Mouse (Mus musculus) lung, embryonic 16.5 days (tissue): ENCODE results near the gene Hoxd11. TPM values are rescaled to one million over a fixed set of nuclear protein-coding genes. Genes with fewer than 3 reads are reported as not detected.

Experiments
- ATAC-seq: fragments of 200-750 bp; cut with Nextera tagmentation; 2 replicates; pipeline ENCODE4 v1.8.0; 2017; ENCODE audit warnings: low read depth, mild to moderate bottlenecking, moderate library complexity
- H3K27ac ChIP-seq: fragments of 300-500 bp; sonication (generic); 2 replicates; pipeline ENCODE4 v1.5.1; 2014; ENCODE audit warnings: mild to moderate bottlenecking, control low read depth, low read length
- H3K27me3 ChIP-seq: fragments of 300-500 bp; sonication (generic); 2 replicates; pipeline ENCODE4 v1.6.1; 2014; ENCODE audit warnings: low read depth, low read length, mixed read lengths; ENCODE audit not compliant: control insufficient read depth, insufficient read depth
- H3K36me3 ChIP-seq: fragments of 300-500 bp; sonication (generic); 2 replicates; pipeline ENCODE4 v1.6.1; 2014; ENCODE audit warnings: low read length; ENCODE audit not compliant: control insufficient read depth, insufficient read depth
- H3K4me1 ChIP-seq: fragments of 300-500 bp; sonication (generic); replicated peaks from 2 replicates; pipeline ENCODE4 v1.6.1; 2014; ENCODE audit warnings: low read length, mixed read lengths; ENCODE audit not compliant: control insufficient read depth, insufficient read depth
- H3K4me2 ChIP-seq: fragments of 300-500 bp; sonication (generic); 2 replicates; pipeline ENCODE4 v1.6.1; 2014; ENCODE audit warnings: low read depth, low read length, control low read depth
- H3K4me3 ChIP-seq: fragments of 300-500 bp; sonication (generic); 2 replicates; pipeline ENCODE4 v1.5.1; 2014; ENCODE audit warnings: mild to moderate bottlenecking, low read length, control low read depth
- H3K9ac ChIP-seq: fragments of 300-500 bp; sonication (generic); 2 replicates; pipeline ENCODE4 v1.6.1; 2014; ENCODE audit warnings: low read length, control low read depth
- H3K9me3 ChIP-seq: fragments of 300-500 bp; sonication (generic); 2 replicates; pipeline ENCODE4 v1.6.1; 2016; ENCODE audit warnings: low read length; ENCODE audit not compliant: control insufficient read depth
- WGBS: fragments of 180-500 bp; shearing (Covaris S2); extraction: QIAGEN DNeasy Blood & Tissue Kit; methylation state at CpG from one replicate; pipeline ENCODE4 v1.1.7; 2014; 5-methylcytosine and 5-hydroxymethylcytosine counted together
- polyA plus RNA-seq: library from polyadenylated mRNA; unstranded; fragments of >200 nt; fragmentation: Nextera tagmentation; extraction: Ambion mirVana; gene quantifications from 2 replicates; pipeline ENCODE4 v1.2.1, GENCODE M21; 2015

Hoxd11 gene
- not detected in 2 replicates for polyA plus RNA-seq

DNA sequence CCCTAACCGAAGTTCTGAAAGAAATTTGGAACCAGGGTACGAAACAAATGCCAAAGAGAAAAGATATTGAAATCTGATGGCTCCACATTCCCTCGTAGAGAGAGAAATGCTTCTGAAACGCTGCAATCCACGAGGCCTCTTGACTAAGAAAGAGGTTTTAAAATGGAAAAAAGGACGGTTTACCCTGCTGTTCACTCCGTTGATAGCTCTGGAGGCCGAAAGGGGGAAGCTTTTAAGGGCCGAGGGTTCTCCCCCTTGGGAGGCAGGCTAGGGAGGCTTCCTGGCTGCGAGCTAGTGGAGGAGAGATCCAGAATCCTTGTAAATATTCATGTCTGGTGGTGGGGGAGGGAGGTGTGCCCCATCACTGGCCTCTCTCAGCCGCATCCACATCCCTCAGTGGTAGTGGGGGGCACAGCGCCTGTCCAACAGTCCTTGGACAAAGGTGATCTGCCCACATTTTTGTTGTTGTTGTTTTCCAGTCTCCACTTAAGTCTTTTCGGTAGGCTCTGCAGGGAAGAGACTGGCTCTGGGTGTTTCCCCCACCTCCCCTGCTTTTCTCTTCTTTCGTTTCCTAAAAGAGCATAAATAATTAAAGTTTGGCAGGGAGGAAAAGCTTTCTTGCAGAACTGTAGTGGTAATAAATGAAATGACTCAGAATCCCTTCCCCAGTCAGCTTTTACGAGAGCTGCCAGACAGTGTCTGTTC is at the start of gene Hoxd11:
Gene Hoxd11, plus strand, starts transcription at position 667 of the 705 bp plus-strand sequence.
- Histone ChIP-seq H3K9ac (no peak within 1 kb of the TSS), H3K27me3 (peaks cover 99% of the 10 kb centered on the region), H3K4me3 (no peak within 1 kb of the TSS), H3K9me3 (no peaks in the 10 kb centered on the region), H3K27ac (no peak within 1 kb of the TSS), H3K4me1 (peaks cover 10% of the 10 kb centered on the region; the same call in 1 of the 2 replicates), H3K4me2 (no peak within 1 kb of the TSS), H3K36me3 (no peaks in the 10 kb centered on the region)
- no peak for ATAC-seq
- WGBS: 2% methylated on average over 15 of the region's 15 CpGs

DNA sequence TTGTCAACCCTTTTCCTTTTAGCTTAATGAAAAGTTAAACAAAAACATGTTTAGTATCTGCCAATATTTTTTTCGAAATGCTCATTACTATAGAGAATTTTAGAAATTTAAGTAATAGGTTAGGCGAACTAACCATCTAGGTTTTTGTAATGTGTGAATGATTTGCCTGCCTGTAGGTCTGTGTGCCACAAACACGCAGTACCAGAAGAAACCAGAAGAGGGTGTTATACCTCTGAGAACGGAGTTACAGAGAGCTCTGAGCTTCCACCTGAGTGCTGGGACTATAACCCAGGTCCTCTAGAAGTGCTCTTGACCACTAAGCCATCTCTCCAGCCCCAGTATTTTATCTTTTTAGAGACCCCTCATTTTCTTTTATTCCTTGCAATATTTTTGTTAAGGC is 43.9 kb upstream of the Hoxd11 start:
- Histone ChIP-seq H3K4me3 (no peak overlapping the region), H3K27ac (no peak overlapping the region), H3K4me2 (no peak overlapping the region), H3K36me3 (no peaks in the 10 kb centered on the region), H3K27me3 (no peaks in the 10 kb centered on the region), H3K9me3 (no peaks in the 10 kb centered on the region), H3K9ac (no peak overlapping the region), H3K4me1 (no peaks in the 10 kb centered on the region)
- no peak for ATAC-seq
- 64% methylated on average over 4 of the region's 4 CpGs for WGBS

GRCm38 (mm10) chr2:74642431-74642830 is 36.9 kb upstream of the Hoxd11 start:
- no peaks in the 10 kb centered on the region for H3K9me3 ChIP-seq
- no peak for ATAC-seq
- no peak overlapping the region for H3K4me3 ChIP-seq
- no peak overlapping the region for H3K27ac ChIP-seq
- H3K36me3 ChIP-seq: no peaks in the 10 kb centered on the region
- H3K9ac ChIP-seq: no peak overlapping the region
- H3K27me3 ChIP-seq: peaks cover 36% of the 10 kb centered on the region
- no peaks in the 10 kb centered on the region for H3K4me1 ChIP-seq
- H3K4me2 ChIP-seq: no peak overlapping the region
- 75% methylated on average over 5 of the region's 5 CpGs for WGBS

DNA sequence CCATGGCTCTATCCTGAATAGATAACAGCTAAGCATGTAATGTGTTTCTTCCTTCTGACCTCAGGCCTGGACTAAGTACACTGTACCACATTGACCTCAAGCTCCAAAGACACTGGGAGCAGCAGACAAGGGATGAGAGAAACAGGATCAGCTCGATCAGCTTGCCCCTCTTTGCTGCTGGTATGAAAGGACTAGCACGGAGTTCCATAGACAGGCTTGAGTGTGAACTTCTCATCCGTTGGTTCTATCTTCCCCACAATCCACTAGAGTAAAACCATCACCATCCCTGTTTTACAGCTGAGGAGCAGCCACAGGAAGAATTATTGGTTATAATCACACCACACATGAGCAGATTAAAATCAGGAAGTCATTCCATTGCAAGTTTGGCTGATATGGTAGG is 33.7 kb upstream of the Hoxd11 start:
- Histone ChIP-seq H3K9ac (no peak overlapping the region), H3K27me3 (peaks cover 68% of the 10 kb centered on the region), H3K4me2 (no peak overlapping the region), H3K36me3 (no peaks in the 10 kb centered on the region), H3K9me3 (no peaks in the 10 kb centered on the region), H3K27ac (no peak overlapping the region), H3K4me1 (no peaks in the 10 kb centered on the region), H3K4me3 (no peak overlapping the region)
- 75% methylated on average over 3 of the region's 3 CpGs for WGBS
- ATAC-seq: no peak

GRCm38 (mm10) chr2:74647082-74647864 is 32.1 kb upstream of the Hoxd11 start:
- Histone ChIP-seq H3K27ac (no peak overlapping the region), H3K36me3 (no peaks in the 10 kb centered on the region), H3K4me2 (no peak overlapping the region), H3K9me3 (no peaks in the 10 kb centered on the region), H3K4me1 (no peaks in the 10 kb centered on the region), H3K27me3 (peaks cover 84% of the 10 kb centered on the region), H3K9ac (no peak overlapping the region), H3K4me3 (no peak overlapping the region)
- 14% methylated on average over 7 of the region's 7 CpGs for WGBS
- no peak for ATAC-seq

GRCm38 (mm10) chr2:74652996-74653340 is 26.4 kb upstream of the Hoxd11 start:
- no peak for ATAC-seq
- Histone ChIP-seq H3K9me3 (no peaks in the 10 kb centered on the region), H3K36me3 (no peaks in the 10 kb centered on the region), H3K27me3 (peaks cover 87% of the 10 kb centered on the region), H3K27ac (no peak overlapping the region), H3K4me1 (peaks cover 5% of the 10 kb centered on the region), H3K9ac (no peak overlapping the region), H3K4me2 (no peak overlapping the region), H3K4me3 (no peak overlapping the region)
- WGBS: 37% methylated on average over 2 of the region's 2 CpGs

DNA sequence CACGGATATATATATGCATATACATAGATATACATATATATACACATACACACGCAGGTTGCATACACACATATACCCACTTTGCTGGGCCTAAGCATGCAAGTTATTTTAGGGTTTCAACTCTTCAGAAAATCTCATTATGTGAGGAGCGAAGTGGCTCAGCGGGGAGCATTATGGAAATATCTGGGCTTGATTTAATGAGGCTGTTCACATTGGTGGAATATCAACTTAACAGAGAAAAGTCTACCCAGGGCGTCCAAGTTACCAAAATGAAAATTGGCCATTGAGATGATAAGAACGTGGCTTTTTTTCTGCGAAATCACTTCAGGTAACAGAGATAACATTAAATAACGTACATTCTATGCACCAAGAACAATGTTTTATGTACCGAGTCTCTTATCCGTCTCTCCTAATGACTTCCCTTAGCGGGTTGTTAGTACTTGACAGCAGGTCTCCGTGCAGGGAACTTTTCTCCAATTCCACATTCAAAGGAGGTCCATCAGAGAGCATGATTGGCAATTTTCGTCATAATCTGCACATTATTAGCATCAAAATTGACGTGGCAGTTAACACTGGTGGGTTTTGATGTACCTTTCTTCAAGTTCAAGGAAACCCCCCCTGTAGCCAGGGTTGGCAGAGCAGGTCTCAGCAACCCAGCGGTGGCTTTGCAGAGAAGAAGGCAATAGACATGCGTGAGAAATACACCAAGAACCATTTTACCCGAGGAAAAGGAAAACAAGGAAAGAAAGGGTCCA is 25.4 kb upstream of the Hoxd11 start:
- WGBS: 15% methylated on average over 17 of the region's 17 CpGs

GRCm38 (mm10) chr2:74654743-74655419 is 24.5 kb upstream of the Hoxd11 start:
- WGBS: 6% methylated on average over 20 of the region's 20 CpGs
- Histone ChIP-seq H3K9ac (no peak overlapping the region), H3K9me3 (no peaks in the 10 kb centered on the region), H3K27ac (no peak overlapping the region), H3K4me3 (no peak overlapping the region; the same call in 1 of the 2 replicates), H3K4me2 (no peak overlapping the region), H3K4me1 (peaks cover 5% of the 10 kb centered on the region), H3K36me3 (no peaks in the 10 kb centered on the region), H3K27me3 (peaks cover 82% of the 10 kb centered on the region)
- ATAC-seq: peak; percentile 17; the same call in 1 of the 2 replicates

More for the DNA sequence above, 25.4 kb upstream of the Hoxd11 start:
- H3K4me3 ChIP-seq: no peak overlapping the region
- no peak overlapping the region for H3K27ac ChIP-seq
- no peak for ATAC-seq
- H3K27me3 ChIP-seq: peaks cover 82% of the 10 kb centered on the region
- no peak overlapping the region for H3K9ac ChIP-seq
- H3K4me2 ChIP-seq: no peak overlapping the region
- peaks cover 5% of the 10 kb centered on the region for H3K4me1 ChIP-seq
- no peaks in the 10 kb centered on the region for H3K36me3 ChIP-seq
- H3K9me3 ChIP-seq: no peaks in the 10 kb centered on the region
